Comparison of ENCODE assay signal across 8 mouse cellular contexts in the genomic region with DNA sequence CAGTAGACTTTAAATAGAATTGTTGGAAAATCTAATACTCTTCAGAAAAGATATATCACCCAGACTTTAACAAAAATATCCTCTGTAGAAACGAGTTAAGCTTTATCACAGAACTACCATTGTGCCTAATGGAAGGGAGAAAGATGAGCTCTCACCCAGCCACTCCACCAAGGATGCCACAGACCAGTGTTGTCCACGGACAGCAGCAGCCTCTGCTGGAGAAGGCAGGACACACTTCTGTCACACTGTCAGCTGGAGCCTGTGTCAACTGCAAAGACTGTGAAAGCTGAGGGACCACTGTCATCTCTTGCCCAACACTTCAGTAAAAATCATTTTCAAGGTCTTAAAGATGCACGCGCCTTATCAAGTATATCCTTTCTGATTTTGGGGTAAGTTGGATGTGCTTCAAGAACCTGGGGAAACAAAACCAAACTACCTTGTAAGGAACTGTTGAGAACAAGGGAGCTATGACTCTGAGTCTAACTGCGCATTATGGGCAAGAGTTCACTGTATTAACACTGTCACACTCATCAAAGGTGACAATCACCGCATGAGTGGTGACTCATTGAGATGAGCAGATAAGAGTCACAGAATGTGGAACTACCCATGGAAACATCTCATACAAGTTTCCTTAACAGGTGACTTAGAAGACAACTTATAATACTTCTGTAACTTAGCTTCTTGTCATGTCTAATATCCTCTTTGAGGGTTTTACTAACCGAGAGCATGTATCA. TPM values are rescaled to one million over a fixed set of nuclear protein-coding genes. Genes with fewer than 3 reads are reported as not detected.
DNase-seq lines count a peak whose midpoint lies in the region; ATAC-seq and TF ChIP-seq lines count a peak whose summit lies in the region.
"Had no signal": no experiment of that assay in that cellular context is flagged by ENCODE, and none has a peak within 500 bp of the region (broad histone marks: within the 10 kb centered on the region; RNA-seq: fewer than 3 reads in every experiment).

No protein-coding gene starts in this region.

- DNase-seq in hindbrain, embryonic 10.5 days (ENCODE audit: low spot score), result no peak
- DNase-seq in CH12.LX (ENCODE audit: extremely low read depth), result no peak
- peak; percentile 53 for DNase-seq in kidney, postnatal 0 days (ENCODE audit: low spot score)
- no peak for DNase-seq in thymus, postnatal 10 days (ENCODE audit: low spot score in 2 of 2)
- DNase-seq in gastrocnemius, postnatal 36 days, result no peak

- H3ac ChIP-seq in C2C12 (ENCODE audit: control insufficient read depth, insufficient read length, low read depth), result no peak overlapping the region

- H3K4me1 ChIP-seq in hindbrain, embryonic 13.5 days (replicated peaks), result peaks cover 12% of the 10 kb centered on the region
- H3K4me1 ChIP-seq in hindbrain, embryonic 10.5 days (replicated peaks), result peaks cover 11% of the 10 kb centered on the region
- no peaks in the 10 kb centered on the region for H3K4me1 ChIP-seq in CH12.LX (ENCODE audit: control insufficient read depth in 1 of 2, insufficient read depth in 2 of 2)
- no peaks in the 10 kb centered on the region for H3K4me1 ChIP-seq in kidney, postnatal 0 days (replicated peaks; ENCODE audit: insufficient read depth, low read length)
- H3K4me1 ChIP-seq: megakaryocyte, embryonic 14.5 days had no signal

- no peaks in the 10 kb centered on the region for H3K27me3 ChIP-seq in hindbrain, embryonic 13.5 days
- H3K27me3 ChIP-seq in hindbrain, embryonic 10.5 days (ENCODE audit: insufficient read depth, poor library complexity, severe bottlenecking), result no peaks in the 10 kb centered on the region
- H3K27me3 ChIP-seq in C2C12 (ENCODE audit: control insufficient read depth, insufficient read depth, insufficient read length) (no peaks in the 10 kb centered on the region), CH12.LX (replicated peaks) (no peaks in the 10 kb centered on the region)
- no peaks in the 10 kb centered on the region for H3K27me3 ChIP-seq in kidney, postnatal 0 days (ENCODE audit: insufficient read depth, low read length)
- H3K27me3 ChIP-seq: megakaryocyte, embryonic 14.5 days had no signal

- no peak overlapping the region for H3K27ac ChIP-seq in hindbrain, embryonic 13.5 days
- H3K27ac ChIP-seq in hindbrain, embryonic 10.5 days, result no peak overlapping the region
- no peak overlapping the region for H3K27ac ChIP-seq in CH12.LX (ENCODE audit: insufficient read depth, low read depth)
- no peak overlapping the region for H3K27ac ChIP-seq in kidney, postnatal 0 days

- no peaks in the 10 kb centered on the region for H3K9me3 ChIP-seq in hindbrain, embryonic 13.5 days
- no peaks in the 10 kb centered on the region for H3K9me3 ChIP-seq in hindbrain, embryonic 10.5 days
- peaks cover 19% of the 10 kb centered on the region for H3K9me3 ChIP-seq in CH12.LX (replicated peaks; ENCODE audit: low read length)
- no peaks in the 10 kb centered on the region for H3K9me3 ChIP-seq in kidney, postnatal 0 days (replicated peaks; ENCODE audit: low read length)

- no peak for TF ChIP-seq EP300 in CH12.LX (IDR thresholded peaks at IDR 0.05; ENCODE audit: low read length)

- no peak overlapping the region for H3K9ac ChIP-seq in hindbrain, embryonic 13.5 days
- H3K9ac ChIP-seq in CH12.LX (ENCODE audit: insufficient read depth, low read depth), result no peak overlapping the region
- no peak overlapping the region for H3K9ac ChIP-seq in kidney, postnatal 0 days (ENCODE audit: low read depth, low read length)

- WGBS in hindbrain, embryonic 13.5 days, result 82% methylated on average over 7 of the region's 7 CpGs
- 85% methylated on average over 7 of the region's 7 CpGs for WGBS in hindbrain, embryonic 10.5 days
- 81% methylated on average over 7 of the region's 7 CpGs for WGBS in kidney, postnatal 0 days

- no peak for TF ChIP-seq POLR2A in CH12.LX (IDR thresholded peaks at IDR 0.05; ENCODE audit: low read depth, low read length)

- H3K79me2 ChIP-seq in C2C12 (ENCODE audit: control insufficient read depth, insufficient read depth) (no peaks in the 10 kb centered on the region), CH12.LX (replicated peaks; ENCODE audit: control insufficient read depth, extremely low read depth, insufficient read depth, poor library complexity, severe bottlenecking) (no peaks in the 10 kb centered on the region)

- in situ Hi-C loops in CH12.LX (cut with MboI; ENCODE audit: low pct_ligation_motif_present, low pct_unique_long_range_greater_than_20kb, low sequenced_read_pairs), result no loop called here

- H3K79me3 ChIP-seq in C2C12 (ENCODE audit: low read depth), result no peaks in the 10 kb centered on the region

- intact Hi-C loops in gastrocnemius, postnatal 36 days (cut with DNase I), result loop anchor here (10.0 kb wide), 1 partner anchor 390 kb away; no protein-coding TSS in a partner anchor

- dilution Hi-C loops in CH12.LX (cut with MboI; ENCODE audit: extremely low pct_ligation_motif_present, extremely low pct_unique_long_range_greater_than_20kb, low sequenced_read_pairs), result no loop called here

- peak; percentile 54 for TF ChIP-seq RAD21 in CH12.LX (IDR thresholded peaks at IDR 0.05; ENCODE audit: low read depth, low read length)

- H3K4me3 ChIP-seq in hindbrain, embryonic 13.5 days, result no peak overlapping the region
- no peak overlapping the region for H3K4me3 ChIP-seq in hindbrain, embryonic 10.5 days
- H3K4me3 ChIP-seq in C2C12 (ENCODE audit: insufficient read depth, poor library complexity, severe bottlenecking) (no peak overlapping the region), CH12.LX (replicated peaks in 1 of 3; ENCODE audit: low read depth in 2 of 3, low read length in 2 of 3, poor library complexity in 1 of 3) (no peak overlapping the region)
- no peak overlapping the region for H3K4me3 ChIP-seq in kidney, postnatal 0 days (replicated peaks; ENCODE audit: low read depth, low read length)
- H3K4me3 ChIP-seq: megakaryocyte, embryonic 14.5 days had no signal

- TF ChIP-seq CTCF in C2C12 (IDR thresholded peaks at IDR 0.05; ENCODE audit: control insufficient read depth, insufficient read depth, insufficient read length) (peak; percentile 42), CH12.LX (conservative IDR thresholded peaks at IDR 0.05 in 1 of 2, IDR thresholded peaks at IDR 0.05 in 1 of 2; ENCODE audit: low read depth in 2 of 2, low read length in 2 of 2) (peak in 1 of 2 experiments; percentile 45; a peak in 2 of 4 replicates)
- peak; percentile 72 for TF ChIP-seq CTCF in kidney, postnatal 0 days (IDR thresholded peaks at IDR 0.05; ENCODE audit: low read depth)

- ATAC-seq in hindbrain, embryonic 13.5 days (ENCODE audit: low FRiP score), result peak; percentile 78
- ATAC-seq in kidney, postnatal 0 days (replicated peaks; ENCODE audit: low FRiP score, low read depth), result peak; percentile 88

- H3K36me3 ChIP-seq in hindbrain, embryonic 13.5 days, result peaks cover 19% of the 10 kb centered on the region
- H3K36me3 ChIP-seq in hindbrain, embryonic 10.5 days, result peaks cover 19% of the 10 kb centered on the region
- H3K36me3 ChIP-seq in C2C12 (ENCODE audit: control insufficient read depth, insufficient read depth) (peaks cover 8% of the 10 kb centered on the region), CH12.LX (replicated peaks in 1 of 2; ENCODE audit: control insufficient read depth in 1 of 2, insufficient read depth in 1 of 2, low read length in 1 of 2) (no peaks in the 10 kb centered on the region)
- no peaks in the 10 kb centered on the region for H3K36me3 ChIP-seq in kidney, postnatal 0 days (ENCODE audit: insufficient read depth, low read length)

- H3K4me2 ChIP-seq in hindbrain, embryonic 13.5 days, result no peak overlapping the region
- H3K4me2 ChIP-seq in CH12.LX (ENCODE audit: insufficient read depth, low read depth, poor library complexity, severe bottlenecking), result no peak overlapping the region
- no peak overlapping the region for H3K4me2 ChIP-seq in kidney, postnatal 0 days (ENCODE audit: low read length)

TF ChIP-seq in C2C12, 6 proteins besides CTCF, POLR2A, EP300 and RAD21:
- TF ChIP-seq FOSL1 (IDR thresholded peaks at IDR 0.05; ENCODE audit: insufficient read depth, low read length, poor library complexity, severe bottlenecking) (no peak), USF1 (IDR thresholded peaks at IDR 0.05; ENCODE audit: low read depth) (no peak), MYOD1 (IDR thresholded peaks at IDR 0.05; ENCODE audit: control insufficient read depth, insufficient read length, low read depth) (no peak), MYOG (IDR thresholded peaks at IDR 0.05; ENCODE audit: control insufficient read depth, extremely low read depth, insufficient read length) (no peak)

TF ChIP-seq in CH12.LX, 34 proteins besides CTCF, POLR2A, EP300 and RAD21:
- TF ChIP-seq SMC3 (IDR thresholded peaks at IDR 0.05; ENCODE audit: low read depth, low read length), result peak; percentile 40
- no peak for TF ChIP-seq KAT2A (IDR thresholded peaks at IDR 0.05; ENCODE audit: insufficient replicate concordance, low read length)

RNA-seq across cellular contexts. Expression of a gene that starts 59.8 kb away (rescaled TPM):
- polyA plus RNA-seq in hindbrain, embryonic 13.5 days (2015; fragmentation: Nextera tagmentation; extraction: Ambion mirVana), result 0.62 and 1.0 TPM in 2 replicates
- 0.85 and 3.5 TPM in 2 replicates for polyA plus RNA-seq in hindbrain, embryonic 10.5 days (2016; fragmentation: Nextera tagmentation; extraction: Ambion mirVana)
- polyA plus RNA-seq in C2C12 (2012; fragmentation: generic; extraction: Trizol), result 0.09 TPM
- total RNA-seq in CH12.LX (2012; rRNA removed), result 0.17 and 0.76 TPM in 2 replicates
- total RNA-seq in CH12.LX (2014; rRNA removed), result 0.34 and 0.55 TPM in 2 replicates
- not detected in 2 replicates for polyA plus RNA-seq in CH12.LX (2012; ENCODE audit: insufficient read length, low read depth)
- 15.3 and 17.3 TPM in 2 replicates for polyA plus RNA-seq in kidney, postnatal 0 days (2015; fragmentation: Nextera tagmentation; extraction: Ambion mirVana)
- total RNA-seq in gastrocnemius, postnatal 36 days (2021), result not detected
